8 mouse cellular contexts compared by ENCODE assay signal in genomic region chr11:96875745-96876144, GRCm38 (mm10). TPM values are rescaled to one million over a fixed set of nuclear protein-coding genes. Genes with fewer than 3 reads are reported as not detected.
DNase-seq lines count a peak whose midpoint lies in the region; ATAC-seq lines count a peak whose summit lies in the region.

No protein-coding gene starts in this region.

- H3K9me3 ChIP-seq in hindbrain, embryonic 12.5 days (replicated peaks): no peaks in the 10 kb centered on the region

- peak overlapping the region; percentile 16 for H3K4me3 ChIP-seq in hindbrain, embryonic 12.5 days

- under 1% methylated on average over 35 of the region's 35 CpGs for WGBS in hindbrain, embryonic 12.5 days

- H3K27me3 ChIP-seq in hindbrain, embryonic 12.5 days: no peaks in the 10 kb centered on the region

- no peaks in the 10 kb centered on the region for H3K36me3 ChIP-seq in hindbrain, embryonic 12.5 days

- ATAC-seq in frontal cortex, adult (ENCODE audit: low TSS enrichment): peak; percentile 64
- ATAC-seq in hindbrain, embryonic 12.5 days (ENCODE audit: low FRiP score): peak; percentile 91

- H3K4me2 ChIP-seq in hindbrain, embryonic 12.5 days (replicated peaks): peak overlapping the region; percentile 48

- peak overlapping the region; percentile 43; the same call in 1 of the 2 replicates for H3K9ac ChIP-seq in hindbrain, embryonic 12.5 days

- DNase-seq in Muller cell, postnatal 12 days (ENCODE audit: inconsistent ontology term): peak; percentile 69
- DNase-seq in cerebellum, adult 8-10 months: peak; percentile 45
- DNase-seq in left cerebral cortex, adult 18-20 months (ENCODE audit: low spot score in 2 of 2): peak; percentile 80 to 90
- peak; percentile 35 for DNase-seq in lung, postnatal 25 days (ENCODE audit: low spot score)
- peak; percentile 88 for DNase-seq in right cerebral cortex, adult 18-20 months
- DNase-seq in yolk sac, embryonic 10.5 days (ENCODE audit: low spot score): peak; percentile 77

- peak overlapping the region; percentile 100 for H3K27ac ChIP-seq in hindbrain, embryonic 12.5 days

- H3K4me1 ChIP-seq in hindbrain, embryonic 12.5 days: peaks cover 74% of the 10 kb centered on the region

RNA-seq across cellular contexts. Expression of gene Copz2, which starts 26.1 kb away (rescaled TPM):
- 56.5 and 60.7 TPM in 2 replicates for polyA plus RNA-seq in hindbrain, embryonic 12.5 days (2016; fragmentation: Nextera tagmentation; extraction: Ambion mirVana)
- 1 to 10 TPM; 5.9 to 6.3 TPM for total RNA-seq in left cerebral cortex, adult 18-20 months (2021)

RNA-seq across cellular contexts. Expression of gene Cdk5rap3, which starts 40.6 kb away (rescaled TPM):
- polyA plus RNA-seq in hindbrain, embryonic 12.5 days (2016; fragmentation: Nextera tagmentation; extraction: Ambion mirVana): 98.8 and 98.9 TPM in 2 replicates
- total RNA-seq in left cerebral cortex, adult 18-20 months (2021): 10 to 100 TPM; 27.5 to 31.8 TPM

RNA-seq across cellular contexts. Expression of gene Nfe2l1, which starts 46.0 kb away (rescaled TPM):
- 82.8 and 88.2 TPM in 2 replicates for polyA plus RNA-seq in hindbrain, embryonic 12.5 days (2016; fragmentation: Nextera tagmentation; extraction: Ambion mirVana)
- 100 to 1,000 TPM; 292 to 305 TPM for total RNA-seq in left cerebral cortex, adult 18-20 months (2021)

RNA-seq across cellular contexts. Expression of gene Prr15l, which starts 52.2 kb away (rescaled TPM):
- polyA plus RNA-seq in hindbrain, embryonic 12.5 days (2016; fragmentation: Nextera tagmentation; extraction: Ambion mirVana): 0.53 and 1.5 TPM in 2 replicates
- total RNA-seq in left cerebral cortex, adult 18-20 months (2021): not detected

Comparison
In these comparisons a context has a peak if more than half of its experiments do, and no peak if none do; other contexts are left out.
1. Peak in every context shown above with its lines: DNase-seq, ATAC-seq, H3K4me3 ChIP-seq and H3K27ac ChIP-seq.
2. DNase-seq: peak in every context shown above with its lines; median percentile 88 in right cerebral cortex, adult 18-20 months; 85 in left cerebral cortex, adult 18-20 months; 77 in yolk sac, embryonic 10.5 days; 69 in Muller cell, postnatal 12 days; 45 in cerebellum, adult 8-10 months; 35 in lung, postnatal 25 days.